Mouse (Mus musculus) heart, adult 2 months (tissue): ENCODE measurements around the gene Smim14. TPM values are rescaled to one million over a fixed set of nuclear protein-coding genes. Genes with fewer than 3 reads are reported as not detected.
A peak's percentile ranks its signal among the peaks of the same experiment; 100 is the strongest.

ENCODE experiments used
- DNase-seq, 2 experiments: peaks; one replicate each; pipeline ENCODE4 v3.0.0; 2021
- H3K27ac ChIP-seq: fragments of 200-600 bp; 2 replicates; pipeline ENCODE4 v1.8.1; 2022
- H3K27me3 ChIP-seq: fragments of 200-500 bp; 2 replicates; pipeline ENCODE4 v1.6.1; 2012; ENCODE audit warnings: mild to moderate bottlenecking, low read length, inconsistent platforms, mixed read lengths; ENCODE audit not compliant: control insufficient read depth, insufficient read depth
- H3K36me3 ChIP-seq: fragments of 200-500 bp; 2 replicates; pipeline ENCODE4 v1.6.1; 2012; ENCODE audit warnings: low read length, inconsistent platforms; ENCODE audit not compliant: control insufficient read depth, insufficient read depth
- H3K4me1 ChIP-seq: fragments of 200-500 bp; 2 replicates; pipeline ENCODE4 v1.6.1; 2011; ENCODE audit warnings: low read length; ENCODE audit not compliant: control insufficient read depth, insufficient read depth
- H3K4me3 ChIP-seq: fragments of 200-600 bp; 2 replicates; pipeline ENCODE4 v1.8.1; 2022
- H3K79me2 ChIP-seq: fragments of 200-500 bp; replicated peaks from 2 replicates; pipeline ENCODE4 v1.6.1; 2012; ENCODE audit warnings: mild to moderate bottlenecking, inconsistent platforms, low read length, moderate library complexity, mixed read lengths; ENCODE audit not compliant: control insufficient read depth, insufficient read depth
- H3K9ac ChIP-seq: fragments of 200-500 bp; 2 replicates; pipeline ENCODE4 v1.6.1; 2012; ENCODE audit warnings: low read depth, mild to moderate bottlenecking, control low read depth, inconsistent platforms, low read length, mixed read lengths
- CTCF ChIP-seq: fragments of 200-600 bp; IDR thresholded peaks from 2 replicates; pipeline ENCODE4 v1.8.1; 2022; ENCODE audit warnings: antibody characterized with exemption, mild to moderate bottlenecking, moderate library complexity
- EP300 ChIP-seq: fragments of 200-500 bp; IDR thresholded peaks from 2 replicates; pipeline ENCODE4 v1.6.1; 2011; ENCODE audit warnings: low read depth, low read length, control low read depth; ENCODE audit not compliant: insufficient read depth
- POLR2A ChIP-seq: fragments of 200-500 bp; IDR thresholded peaks from 2 replicates; pipeline ENCODE4 v1.6.1; 2011; ENCODE audit warnings: mild to moderate bottlenecking, low read depth, low read length, control low read depth; ENCODE audit not compliant: insufficient read depth
- WGBS: fragments of 180-500 bp; shearing (Covaris S2); methylation state at CpG from one replicate; pipeline ENCODE4 v1.1.7; 2018; 5-methylcytosine and 5-hydroxymethylcytosine counted together
- intact Hi-C: fragments of 180-260 bp; cut with DNase I; formaldehyde crosslinking; loops from one replicate; pipeline ENCODE4 v1.15.1; 2025
- polyA plus RNA-seq: library from polyadenylated mRNA; depleted of rRNA; stranded (reverse); fragments of >200 nt; gene quantifications from 2 replicates; pipeline ENCODE4 v1.2.3, GENCODE M21; 2012
- total RNA-seq, 2 experiments: library from RNA; stranded (reverse); gene quantifications; 2 replicates each; pipeline ENCODE4 v1.2.3; 2021

Gene Smim14
- total and polyA plus RNA-seq, 3 experiments = 94.2 to 97.3 (median 97.1) TPM

- H3K4me1 ChIP-seq = peaks cover 2% of the 10 kb centered on the region; the same call in 1 of the 2 replicates
- no peak overlapping the region for H3K4me3 ChIP-seq
- no peaks in the 10 kb centered on the region for H3K79me2 ChIP-seq
- intact Hi-C loops = no loop called here
- no peak for DNase-seq
- H3K27ac ChIP-seq = no peak overlapping the region
- H3K9ac ChIP-seq = no peak overlapping the region
- no peak for TF ChIP-seq CTCF
- no peak for TF ChIP-seq EP300
- TF ChIP-seq POLR2A = no peak
- no peaks in the 10 kb centered on the region for H3K36me3 ChIP-seq
- H3K27me3 ChIP-seq = no peaks in the 10 kb centered on the region
- 84% methylated on average over 4 of the region's 4 CpGs for WGBS
Measured at GRCm38 (mm10) chr5:65448941-65449340, 88.0 kb downstream of the Smim14 start.

GRCm38 (mm10) chr5:65447826-65448225 lies 89.2 kb downstream of the Smim14 start:
- no peaks in the 10 kb centered on the region for H3K79me2 ChIP-seq
- WGBS = 82% methylated on average over 2 of the region's 2 CpGs
- TF ChIP-seq POLR2A (no peak), CTCF (no peak), EP300 (no peak)
- H3K27ac ChIP-seq = no peak overlapping the region
- no peak for DNase-seq
- H3K4me3 ChIP-seq = no peak overlapping the region
- no peak overlapping the region for H3K9ac ChIP-seq
- H3K4me1 ChIP-seq = peaks cover 2% of the 10 kb centered on the region; the same call in 1 of the 2 replicates
- no peaks in the 10 kb centered on the region for H3K36me3 ChIP-seq
- intact Hi-C loops = no loop called here
- no peaks in the 10 kb centered on the region for H3K27me3 ChIP-seq

- H3K27me3 ChIP-seq = no peaks in the 10 kb centered on the region
- H3K9ac ChIP-seq = no peak overlapping the region
- intact Hi-C loops = no loop called here
- no peak overlapping the region for H3K4me3 ChIP-seq
- TF ChIP-seq EP300 (no peak), CTCF (no peak)
- no peaks in the 10 kb centered on the region for H3K79me2 ChIP-seq
- H3K27ac ChIP-seq = no peak overlapping the region
- 87% methylated on average over 2 of the region's 2 CpGs for WGBS
- no peak for DNase-seq
- no peaks in the 10 kb centered on the region for H3K36me3 ChIP-seq
- H3K4me1 ChIP-seq = peaks cover 2% of the 10 kb centered on the region; the same call in 1 of the 2 replicates
Measured at GRCm38 (mm10) chr5:65446756-65447155, 90.2 kb downstream of the Smim14 start.

GRCm38 (mm10) chr5:65444981-65445380 lies 92.0 kb downstream of the Smim14 start:
- peaks cover 2% of the 10 kb centered on the region; the same call in 1 of the 2 replicates for H3K4me1 ChIP-seq
- no peak overlapping the region for H3K27ac ChIP-seq
- WGBS = 23% methylated on average over 3 of the region's 6 CpGs
- no peaks in the 10 kb centered on the region for H3K27me3 ChIP-seq
- intact Hi-C loops = no loop called here
- H3K36me3 ChIP-seq = no peaks in the 10 kb centered on the region
- no peaks in the 10 kb centered on the region for H3K79me2 ChIP-seq
- no peak for DNase-seq
- no peak overlapping the region for H3K4me3 ChIP-seq
- no peak for TF ChIP-seq EP300
- TF ChIP-seq CTCF = no peak
- TF ChIP-seq POLR2A = no peak
- H3K9ac ChIP-seq = no peak overlapping the region

- TF ChIP-seq POLR2A (no peak), CTCF (no peak), EP300 (no peak)
- Histone ChIP-seq H3K27ac (no peak overlapping the region), H3K27me3 (no peaks in the 10 kb centered on the region), H3K9ac (no peak overlapping the region), H3K4me3 (no peak overlapping the region), H3K4me1 (peaks cover 2% of the 10 kb centered on the region; the same call in 1 of the 2 replicates), H3K79me2 (no peaks in the 10 kb centered on the region), H3K36me3 (no peaks in the 10 kb centered on the region)
- DNase-seq = no peak
- intact Hi-C loops = loop anchor here (5.0 kb wide), 1 partner anchor 99 kb away; the partner anchor contains the start of genes Smim14 and Ube2k
Measured at GRCm38 (mm10) chr5:65438041-65438440, 98.9 kb downstream of the Smim14 start.

- intact Hi-C loops = loop anchor here (1.0 to 5.0 kb wide), 3 partner anchors 45 to 101 kb away; partner anchors contain the start of genes Gm43552, Lias, Rpl9 and Smim14
Measured at GRCm38 (mm10) chr5:65435806-65436561, 101.0 kb downstream of the Smim14 start, which contains the start of gene Ugdh. Ugdh (minus strand) TSS chr5:65435949.

More at GRCm38 (mm10) chr5:65435806-65436561, 101.0 kb downstream of the Smim14 start, which contains the start of gene Ugdh:
- H3K4me3 ChIP-seq = peak within 1 kb of the TSS; percentile 87
- TF ChIP-seq EP300 (0 out of 2 replicates have a peak, but pooled peaks have one; percentile 57), CTCF (peak; percentile 14; the same call in 1 of the 2 replicates), POLR2A (peak; percentile 97)
- no peaks in the 10 kb centered on the region for H3K36me3 ChIP-seq
- no peaks in the 10 kb centered on the region for H3K27me3 ChIP-seq
- H3K4me1 ChIP-seq = peaks cover 2% of the 10 kb centered on the region; the same call in 1 of the 2 replicates
- peak within 1 kb of the TSS; percentile 93 for H3K9ac ChIP-seq
- peak; percentile 97 to 99 for DNase-seq
- peak within 1 kb of the TSS; percentile 96 for H3K27ac ChIP-seq
- WGBS = under 1% methylated on average over 51 of the region's 51 CpGs
- no peaks in the 10 kb centered on the region for H3K79me2 ChIP-seq
